Mouse (Mus musculus) cortical plate, adult 2 months (tissue): Measurements from ENCODE around the gene Trim47. TPM values are rescaled to one million over a fixed set of nuclear protein-coding genes. Genes with fewer than 3 reads are reported as not detected.

Experiments used
- H3K27ac ChIP-seq: fragments of 200-500 bp; 2 replicates; pipeline ENCODE4 v1.5.1; 2012; ENCODE audit warnings: low read length, control low read depth, inconsistent platforms; ENCODE audit not compliant: insufficient read depth
- H3K4me1 ChIP-seq: fragments of 200-500 bp; 2 replicates; pipeline ENCODE4 v1.6.1; 2011; ENCODE audit warnings: low read length; ENCODE audit not compliant: control insufficient read depth, insufficient read depth
- H3K4me3 ChIP-seq: fragments of 200-500 bp; 2 replicates; pipeline ENCODE4 v1.5.1; 2011; ENCODE audit warnings: mild to moderate bottlenecking, low read length, control low read depth; ENCODE audit not compliant: insufficient read depth
- CTCF ChIP-seq: fragments of 200-500 bp; IDR thresholded peaks from 2 replicates; pipeline ENCODE4 v1.5.1; 2011; ENCODE audit warnings: mild to moderate bottlenecking, control low read depth, low read length; ENCODE audit not compliant: insufficient read depth; ENCODE audit errors: extremely low read depth
- POLR2A ChIP-seq: fragments of 200-500 bp; IDR thresholded peaks from 2 replicates; pipeline ENCODE4 v1.6.1; 2011; ENCODE audit warnings: mild to moderate bottlenecking, low read length, control low read depth; ENCODE audit not compliant: insufficient read depth; ENCODE audit errors: extremely low read depth
- polyA plus RNA-seq: library from polyadenylated mRNA; depleted of rRNA; stranded (reverse); fragments of >200 nt; gene quantifications from 2 replicates; pipeline ENCODE4 v1.2.3, GENCODE M21; 2012

Trim47 gene
- polyA plus RNA-seq, 1 experiment: 6.2 TPM

DNA sequence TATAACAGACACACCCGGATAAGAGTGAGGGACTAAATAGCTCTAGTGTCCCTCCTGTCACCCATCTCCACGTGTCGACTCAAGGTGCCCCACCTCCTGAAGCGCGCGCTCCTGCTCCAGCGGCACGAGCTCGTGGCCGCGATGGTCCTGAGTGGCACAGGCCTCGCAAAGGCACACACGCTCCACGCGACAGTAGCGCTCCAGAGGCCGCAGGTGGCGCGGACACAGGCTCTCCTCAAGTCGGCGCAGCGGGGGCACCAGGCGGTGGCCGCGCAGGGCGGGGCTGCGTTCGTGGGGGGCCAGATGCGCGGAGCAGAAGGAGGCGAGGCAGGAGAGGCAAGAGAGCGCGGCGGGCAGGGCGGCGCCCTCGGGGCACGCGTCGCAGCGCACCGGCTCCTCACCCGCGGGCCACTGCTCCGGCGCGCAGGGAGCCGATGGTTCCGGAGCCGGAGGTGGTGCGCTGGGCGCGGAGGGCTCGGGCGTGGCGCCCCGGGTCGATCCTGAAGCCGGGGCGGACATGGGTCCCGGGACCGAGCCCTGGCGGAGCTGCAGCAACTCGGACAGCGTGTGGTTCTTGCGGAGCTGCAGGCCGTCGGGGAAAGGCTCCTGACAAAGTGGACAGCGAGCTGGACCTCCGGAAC lies 17.4 kb downstream of the Trim47 start:
- H3K27ac ChIP-seq: peak overlapping the region; percentile 92
- no peaks in the 10 kb centered on the region; the same call in 1 of the 2 replicates for H3K4me1 ChIP-seq
- H3K4me3 ChIP-seq: peak overlapping the region; percentile 44
- TF ChIP-seq POLR2A: no peak
- no peak for TF ChIP-seq CTCF

DNA sequence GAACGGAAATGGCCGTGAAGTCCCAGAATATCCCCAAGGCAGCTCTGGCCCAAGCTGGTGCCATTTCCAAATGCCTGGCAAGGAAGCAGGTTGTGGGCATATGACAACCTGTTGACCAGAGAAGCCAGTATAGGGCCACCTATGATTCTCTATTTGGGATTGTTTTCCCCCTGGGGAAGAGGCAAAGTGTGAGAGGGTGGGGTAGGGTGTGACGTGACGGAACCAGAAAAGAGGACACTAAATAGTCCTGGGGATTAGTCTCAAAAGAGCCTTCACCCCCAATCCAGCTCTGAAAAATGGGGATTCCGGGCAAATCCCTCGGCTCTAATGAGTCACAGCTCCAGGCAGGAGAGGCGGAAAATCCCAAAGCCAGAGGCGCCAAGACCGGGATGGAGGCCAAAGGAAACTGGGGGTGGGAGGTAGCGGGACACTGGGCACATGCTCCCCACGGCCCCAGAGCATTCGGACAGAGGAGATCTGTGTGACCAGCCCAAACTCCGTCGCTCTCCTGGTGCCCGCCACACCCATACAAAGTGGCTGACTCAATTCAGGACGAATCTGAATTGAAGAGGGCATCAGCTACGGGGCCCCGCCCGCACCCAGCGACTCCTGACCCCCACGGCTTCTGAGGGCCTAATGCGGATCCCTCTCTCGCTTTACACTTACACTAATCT lies 18.4 kb downstream of the Trim47 start:
- TF ChIP-seq POLR2A (no peak), CTCF (no peak)
- Histone ChIP-seq H3K4me3 (peak overlapping the region; percentile 44), H3K27ac (peak overlapping the region; percentile 35), H3K4me1 (no peaks in the 10 kb centered on the region; the same call in 1 of the 2 replicates)

DNA sequence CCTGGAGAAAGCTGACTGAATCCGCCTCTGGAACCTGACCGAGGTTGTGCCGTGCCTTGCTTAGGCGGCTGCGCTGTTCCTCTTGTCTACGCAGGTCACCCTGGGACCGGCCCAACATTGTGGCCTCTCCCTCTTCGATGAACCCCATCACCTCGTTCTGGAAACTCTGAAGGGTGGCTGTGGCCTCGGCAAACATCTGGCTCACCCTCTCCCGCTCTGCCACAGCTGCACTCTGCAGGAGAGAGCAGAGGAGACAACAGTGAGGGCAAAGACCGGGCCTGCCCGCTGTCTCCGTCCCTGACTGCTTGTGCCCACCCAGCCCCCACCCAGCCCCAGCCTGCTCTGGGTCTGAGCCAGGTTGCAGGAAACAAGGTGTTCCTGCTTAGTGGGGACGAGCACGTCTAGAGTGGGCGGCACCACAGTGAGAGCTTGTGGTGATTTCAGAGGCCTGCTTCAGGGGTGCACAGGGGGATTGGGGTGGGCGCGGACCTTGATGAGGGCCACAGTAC lies 19.2 kb downstream of the Trim47 start:
- TF ChIP-seq POLR2A (no peak), CTCF (no peak)
- no peaks in the 10 kb centered on the region; the same call in 1 of the 2 replicates for H3K4me1 ChIP-seq
- no peak overlapping the region for H3K27ac ChIP-seq
- H3K4me3 ChIP-seq: no peak overlapping the region

DNA sequence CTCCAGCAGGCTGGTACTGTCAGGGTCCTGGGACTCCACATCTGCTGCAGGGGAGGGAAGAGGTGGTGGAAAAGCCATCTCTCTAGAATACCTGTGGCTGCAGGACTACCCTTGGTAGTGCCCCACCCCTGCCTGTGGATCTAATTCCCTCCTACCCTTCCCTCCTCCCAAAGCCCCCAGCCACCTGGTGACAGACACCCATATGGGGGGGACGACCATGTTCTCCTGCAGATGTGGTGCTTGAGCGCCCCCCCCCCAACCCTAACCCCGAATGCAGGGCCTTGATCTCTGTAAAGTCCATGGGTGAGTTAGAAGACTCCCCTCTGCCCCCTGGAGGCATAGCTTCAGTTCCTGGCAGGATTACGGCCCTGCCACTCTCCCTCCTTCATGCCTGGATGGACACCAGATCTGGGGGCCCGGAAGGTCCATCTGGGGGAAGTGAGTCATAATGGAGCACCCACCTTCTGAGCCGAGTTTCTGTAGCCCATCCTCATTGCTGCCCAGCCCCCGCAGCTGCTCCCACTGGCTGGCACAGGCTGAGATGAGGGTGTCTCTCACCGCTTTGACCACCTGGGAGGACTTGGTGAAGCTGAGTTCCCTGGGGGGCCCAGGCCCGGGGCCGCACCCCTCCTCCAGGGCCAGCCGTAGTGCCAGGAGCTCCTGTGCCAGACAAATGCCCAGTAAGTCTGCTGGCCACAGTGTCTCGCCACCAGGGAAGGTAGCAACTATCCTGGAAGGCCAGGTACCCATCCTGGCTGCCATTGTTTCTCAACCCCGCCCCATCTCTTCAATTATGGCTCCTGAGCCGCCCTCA lies 19.8 kb downstream of the Trim47 start:
- H3K4me1 ChIP-seq: no peaks in the 10 kb centered on the region; the same call in 1 of the 2 replicates

DNA sequence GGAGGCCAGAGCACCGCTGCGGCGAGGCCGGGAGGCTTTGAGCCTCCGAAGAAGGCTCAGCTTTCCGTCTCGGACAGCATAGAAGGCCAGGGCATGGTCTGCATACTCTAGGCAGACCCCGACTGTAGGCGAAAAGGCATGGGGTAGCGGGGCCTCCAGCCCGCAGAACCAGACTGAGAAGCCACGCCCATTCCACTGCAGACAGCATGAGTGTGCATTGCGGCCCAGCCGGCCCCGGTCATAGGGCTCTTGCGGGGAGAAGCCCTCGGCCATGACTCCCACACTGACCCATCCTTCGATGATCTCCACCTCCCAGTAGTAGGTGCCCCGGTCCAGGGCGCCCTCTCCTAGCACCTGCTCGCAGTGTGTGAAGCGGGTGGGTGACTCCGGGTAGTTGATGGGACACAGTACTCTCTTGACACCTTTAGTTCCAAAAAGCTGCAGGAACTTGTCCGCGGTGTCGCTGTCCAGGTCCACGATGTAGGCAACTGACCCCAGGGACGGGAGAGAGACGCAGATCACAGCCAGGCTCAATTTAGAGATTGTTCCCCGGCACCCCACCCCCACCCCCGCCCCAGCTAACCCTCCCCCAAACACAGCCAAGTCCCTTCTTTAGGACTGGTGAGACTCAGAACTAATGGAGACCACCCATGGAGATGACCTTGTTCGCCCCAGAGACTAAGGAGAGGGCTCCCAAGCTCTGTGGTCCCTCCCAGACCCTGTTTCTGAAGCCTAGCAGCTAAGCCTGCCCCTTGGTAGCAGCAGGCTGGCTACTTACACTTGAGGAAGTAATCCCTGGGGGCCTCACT lies 20.7 kb downstream of the Trim47 start:
- no peak overlapping the region for H3K27ac ChIP-seq
- H3K4me1 ChIP-seq: no peaks in the 10 kb centered on the region; the same call in 1 of the 2 replicates
- TF ChIP-seq CTCF (no peak), POLR2A (no peak)
- no peak overlapping the region for H3K4me3 ChIP-seq

More for the DNA sequence above, 19.8 kb downstream of the Trim47 start:
- TF ChIP-seq CTCF (no peak), POLR2A (no peak)
- Histone ChIP-seq H3K4me3 (no peak overlapping the region), H3K27ac (no peak overlapping the region)

DNA sequence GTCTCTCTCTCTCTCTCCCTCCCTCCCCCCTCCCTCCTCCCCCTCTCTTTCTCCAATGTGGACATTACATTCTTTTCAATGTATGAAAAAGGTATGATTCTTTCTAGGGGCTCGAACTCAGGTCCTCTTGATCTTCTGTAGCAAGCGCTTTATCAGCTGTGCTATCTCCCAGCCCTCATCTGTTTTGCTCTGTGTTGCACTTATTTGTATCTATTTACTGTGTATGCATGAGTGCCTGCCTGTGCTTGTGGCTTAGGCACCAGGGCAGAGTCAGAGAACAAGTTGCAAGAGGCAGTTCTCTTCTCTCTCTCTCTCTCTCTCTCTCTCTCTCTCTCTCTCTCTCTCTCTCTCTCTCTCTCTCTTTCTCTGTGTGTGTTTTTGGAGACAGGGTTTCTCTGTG lies 21.9 kb downstream of the Trim47 start:
- H3K27ac ChIP-seq: no peak overlapping the region
- no peaks in the 10 kb centered on the region; the same call in 1 of the 2 replicates for H3K4me1 ChIP-seq
- TF ChIP-seq POLR2A: no peak
- no peak for TF ChIP-seq CTCF
- no peak overlapping the region for H3K4me3 ChIP-seq

DNA sequence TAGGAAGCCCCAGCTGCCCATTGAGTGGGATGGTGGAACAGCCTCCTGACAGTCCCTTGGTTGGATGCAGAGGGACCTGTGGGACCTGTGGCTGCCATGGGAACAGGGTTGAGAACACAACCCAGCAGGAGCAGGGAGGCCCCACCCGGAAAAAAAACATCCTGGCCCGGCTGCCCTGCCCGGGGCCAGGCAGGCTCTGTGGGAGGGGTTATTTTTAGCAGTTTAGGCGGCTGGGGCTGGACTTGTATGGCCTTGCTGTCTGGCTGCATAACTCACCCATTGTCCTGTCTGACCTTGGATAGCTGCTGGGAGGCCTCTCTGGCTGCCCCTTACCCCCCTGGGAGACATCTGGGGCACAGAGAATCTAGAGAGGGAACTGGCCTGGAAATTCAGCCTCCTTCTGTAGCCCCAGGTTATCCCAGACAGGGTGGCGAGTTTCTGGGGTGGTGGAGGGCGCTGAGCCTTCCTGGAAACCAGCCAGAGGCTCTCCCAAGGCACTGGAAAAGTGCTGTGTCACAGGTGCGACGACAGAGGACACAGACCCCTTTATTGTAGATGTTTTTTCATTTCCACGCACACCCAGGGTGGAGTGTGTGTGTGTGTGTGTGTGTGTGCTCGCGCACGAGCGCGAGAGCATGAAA lies 22.9 kb downstream of the Trim47 start:
- Histone ChIP-seq H3K27ac (no peak overlapping the region), H3K4me3 (no peak overlapping the region), H3K4me1 (no peaks in the 10 kb centered on the region; the same call in 1 of the 2 replicates)
- TF ChIP-seq CTCF (no peak), POLR2A (no peak)

DNA sequence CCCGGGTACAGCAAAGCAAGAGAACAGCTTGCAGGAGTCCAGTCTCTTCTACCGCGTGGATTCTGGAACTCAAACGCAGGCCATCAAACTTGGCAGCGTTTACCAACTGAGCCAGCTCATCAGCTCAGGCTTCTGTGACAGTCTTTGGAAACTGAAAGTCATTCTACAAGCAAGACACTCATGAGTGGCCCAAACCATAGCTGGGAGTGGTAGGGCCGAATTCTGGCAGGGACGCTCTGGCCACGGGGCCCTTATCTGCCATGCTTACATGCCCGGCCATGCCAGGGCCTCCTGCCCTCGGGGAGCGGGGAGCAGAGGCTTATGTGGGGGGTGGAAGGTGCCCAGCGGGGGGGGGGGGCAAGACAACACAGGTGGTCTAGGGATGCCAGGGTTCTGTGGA lies 23.4 kb downstream of the Trim47 start:
- no peaks in the 10 kb centered on the region; the same call in 1 of the 2 replicates for H3K4me1 ChIP-seq
- H3K4me3 ChIP-seq: no peak overlapping the region
- H3K27ac ChIP-seq: no peak overlapping the region; the same call in none of the 2 replicates
- TF ChIP-seq CTCF: no peak
- TF ChIP-seq POLR2A: no peak
